Mouse (Mus musculus) midbrain, postnatal 0 days (tissue): ENCODE measurements around the gene Rnf144b. TPM values are rescaled to one million over a fixed set of nuclear protein-coding genes. Genes with fewer than 3 reads are reported as not detected.

Source experiments
- ATAC-seq: fragments of 200-750 bp; cut with Nextera tagmentation; 2 replicates; pipeline ENCODE4 v1.8.0; 2017; ENCODE audit warnings: moderate number of reproducible peaks, mild to moderate bottlenecking, moderate TSS enrichment, moderate library complexity; ENCODE audit not compliant: low FRiP score
- DNase-seq: peaks from one replicate; pipeline ENCODE4 v3.0.0-alpha.2; 2015; ENCODE audit warnings: low spot score
- H3K27ac ChIP-seq: fragments of 300-500 bp; sonication (generic); 2 replicates; pipeline ENCODE4 v1.5.1; 2014; ENCODE audit warnings: low read depth, mild to moderate bottlenecking, low read length, mixed read lengths
- H3K27me3 ChIP-seq: fragments of 300-500 bp; sonication (generic); 2 replicates; pipeline ENCODE4 v1.6.1; 2014; ENCODE audit warnings: low read length, control low read depth, mixed read lengths; ENCODE audit not compliant: insufficient read depth
- H3K36me3 ChIP-seq: fragments of 300-500 bp; sonication (generic); 2 replicates; pipeline ENCODE4 v1.6.1; 2014; ENCODE audit warnings: low read length, control low read depth, mixed read lengths; ENCODE audit not compliant: insufficient read depth
- H3K4me1 ChIP-seq: fragments of 300-500 bp; sonication (generic); 2 replicates; pipeline ENCODE4 v1.6.1; 2014; ENCODE audit warnings: mild to moderate bottlenecking, control low read depth, antibody characterized with exemption, low read length, mixed read lengths; ENCODE audit not compliant: insufficient read depth
- H3K4me2 ChIP-seq: fragments of 300-500 bp; sonication (generic); 2 replicates; pipeline ENCODE4 v1.6.1; 2014; ENCODE audit warnings: low read depth, mild to moderate bottlenecking, low read length, mixed read lengths; ENCODE audit not compliant: poor library complexity, severe bottlenecking
- H3K4me3 ChIP-seq: fragments of 300-500 bp; sonication (generic); 2 replicates; pipeline ENCODE4 v1.5.1; 2014; ENCODE audit warnings: low read depth, mild to moderate bottlenecking, low read length, moderate library complexity
- H3K9ac ChIP-seq: fragments of 300-500 bp; sonication (generic); replicated peaks from 2 replicates; pipeline ENCODE4 v1.6.1; 2014; ENCODE audit warnings: mild to moderate bottlenecking, low read length, moderate library complexity, mixed read lengths; ENCODE audit not compliant: poor library complexity, severe bottlenecking
- H3K9me3 ChIP-seq: fragments of 300-500 bp; sonication (generic); 2 replicates; pipeline ENCODE4 v1.6.1; 2016; ENCODE audit warnings: low read length, control low read depth
- CTCF ChIP-seq: IDR thresholded peaks from 2 replicates; pipeline ENCODE4 v1.5.1; 2016; ENCODE audit warnings: antibody characterized with exemption, mild to moderate bottlenecking
- WGBS: fragments of 180-500 bp; shearing (Covaris S2); extraction: QIAGEN DNeasy Blood & Tissue Kit; methylation state at CpG from one replicate; pipeline ENCODE4 v1.1.7; 2014; 5-methylcytosine and 5-hydroxymethylcytosine counted together
- polyA plus RNA-seq: library from polyadenylated mRNA; unstranded; fragments of >200 nt; fragmentation: Nextera tagmentation; extraction: Ambion mirVana; gene quantifications from 2 replicates; pipeline ENCODE4 v1.2.1, GENCODE M21; 2015
- total RNA-seq: library from RNA; depleted of rRNA; stranded (reverse); fragments of >200 nt; gene quantifications from 2 replicates; pipeline ENCODE4 v1.2.3, GENCODE M21; 2014

Rnf144b gene
- total and polyA plus RNA-seq, 2 experiments from 2014 or later, result 1.9 to 4.1 TPM

DNA sequence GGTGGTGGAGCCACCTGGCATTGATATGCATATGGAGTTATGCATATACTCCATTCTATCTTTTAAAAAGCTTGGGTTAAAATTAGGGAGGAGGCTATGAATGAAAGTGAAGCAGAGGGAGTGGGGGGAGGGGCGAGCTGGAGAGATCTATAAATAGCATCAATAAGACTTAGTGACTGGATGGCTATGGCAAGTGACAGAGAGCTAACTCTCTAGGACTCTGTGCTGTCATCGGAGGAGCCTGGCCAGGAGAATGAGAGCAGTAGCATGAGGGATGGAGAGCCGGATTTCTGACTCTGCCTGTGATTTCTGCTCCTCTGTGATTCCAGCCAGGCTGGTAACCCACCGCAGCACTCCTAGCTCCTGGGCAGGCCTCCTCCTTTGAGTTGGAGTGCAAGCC, 6.6 kb downstream of the Rnf144b start:
- Histone ChIP-seq H3K4me1 (no peaks in the 10 kb centered on the region), H3K9me3 (no peaks in the 10 kb centered on the region), H3K9ac (no peak overlapping the region), H3K4me3 (no peak overlapping the region), H3K27me3 (no peaks in the 10 kb centered on the region), H3K27ac (no peak overlapping the region), H3K36me3 (no peaks in the 10 kb centered on the region), H3K4me2 (no peak overlapping the region)
- WGBS, result 76% methylated on average over 4 of the region's 4 CpGs
- no peak for TF ChIP-seq CTCF
- ATAC-seq (no peak), DNase-seq (no peak)

GRCm38 (mm10) chr13:47133058-47133457, 10.6 kb downstream of the Rnf144b start:
- Histone ChIP-seq H3K27me3 (no peaks in the 10 kb centered on the region), H3K9ac (no peak overlapping the region), H3K36me3 (no peaks in the 10 kb centered on the region), H3K4me3 (no peak overlapping the region), H3K4me1 (no peaks in the 10 kb centered on the region), H3K4me2 (no peak overlapping the region), H3K9me3 (no peaks in the 10 kb centered on the region), H3K27ac (no peak overlapping the region)
- no peak for DNase-seq
- WGBS, result 94% methylated on average over 8 of the region's 8 CpGs
- TF ChIP-seq CTCF, result no peak
- no peak for ATAC-seq

GRCm38 (mm10) chr13:47134836-47135235, 12.4 kb downstream of the Rnf144b start:
- no peak overlapping the region for H3K27ac ChIP-seq

DNA sequence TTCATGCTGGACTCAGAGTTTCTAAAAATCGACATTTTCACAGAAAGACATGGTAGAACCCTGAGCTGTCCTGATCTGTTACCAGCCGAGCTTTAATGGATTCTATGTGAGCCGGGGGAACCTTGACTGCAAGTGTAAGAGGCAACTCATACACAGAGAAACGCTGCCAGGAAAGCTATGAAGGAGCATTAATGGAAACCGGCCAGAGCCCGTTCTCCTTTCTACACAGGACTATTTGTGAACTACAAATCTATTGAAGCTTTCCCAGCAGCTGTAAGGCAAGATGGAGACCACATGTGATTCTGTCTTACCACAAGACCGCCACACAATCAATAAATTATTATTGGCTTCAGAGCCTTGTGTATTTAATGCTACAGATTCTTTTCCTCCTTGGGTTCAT, 13.3 kb downstream of the Rnf144b start:
- Histone ChIP-seq H3K27ac (no peak overlapping the region), H3K9me3 (no peaks in the 10 kb centered on the region), H3K4me2 (no peak overlapping the region), H3K27me3 (no peaks in the 10 kb centered on the region), H3K4me3 (no peak overlapping the region), H3K9ac (no peak overlapping the region), H3K36me3 (no peaks in the 10 kb centered on the region), H3K4me1 (no peaks in the 10 kb centered on the region)
- WGBS, result 89% methylated on average over 7 of the region's 7 CpGs
- TF ChIP-seq CTCF, result no peak
- ATAC-seq (no peak), DNase-seq (no peak)

More at GRCm38 (mm10) chr13:47134836-47135235, 12.4 kb downstream of the Rnf144b start:
- no peaks in the 10 kb centered on the region for H3K4me1 ChIP-seq
- DNase-seq (no peak), ATAC-seq (no peak)
- no peak overlapping the region for H3K4me2 ChIP-seq
- 94% methylated on average over 7 of the region's 7 CpGs for WGBS
- H3K9me3 ChIP-seq, result no peaks in the 10 kb centered on the region
- H3K27me3 ChIP-seq, result no peaks in the 10 kb centered on the region
- H3K36me3 ChIP-seq, result no peaks in the 10 kb centered on the region
- H3K4me3 ChIP-seq, result no peak overlapping the region
- no peak overlapping the region for H3K9ac ChIP-seq
- no peak for TF ChIP-seq CTCF

- Histone ChIP-seq H3K36me3 (no peaks in the 10 kb centered on the region), H3K4me1 (no peaks in the 10 kb centered on the region), H3K27me3 (no peaks in the 10 kb centered on the region), H3K9me3 (no peaks in the 10 kb centered on the region), H3K4me3 (no peak overlapping the region), H3K27ac (no peak overlapping the region), H3K9ac (no peak overlapping the region), H3K4me2 (no peak overlapping the region)
- DNase-seq (no peak), ATAC-seq (no peak)
- WGBS, result 87% methylated on average over 6 of the region's 6 CpGs
- TF ChIP-seq CTCF, result no peak
These were observed 20.3 kb downstream of the Rnf144b start for GRCm38 (mm10) chr13:47142764-47143163.

GRCm38 (mm10) chr13:47145939-47146338, 23.5 kb downstream of the Rnf144b start:
- no peaks in the 10 kb centered on the region for H3K4me1 ChIP-seq
- ATAC-seq (no peak), DNase-seq (no peak)
- no peaks in the 10 kb centered on the region for H3K9me3 ChIP-seq
- no peaks in the 10 kb centered on the region for H3K36me3 ChIP-seq
- TF ChIP-seq CTCF, result no peak
- H3K4me3 ChIP-seq, result no peak overlapping the region
- H3K9ac ChIP-seq, result no peak overlapping the region
- no peaks in the 10 kb centered on the region for H3K27me3 ChIP-seq
- WGBS, result 78% methylated on average over 9 of the region's 9 CpGs
- no peak overlapping the region for H3K27ac ChIP-seq
- H3K4me2 ChIP-seq, result no peak overlapping the region
